Mouse (Mus musculus) midbrain, embryonic 14.5 days (tissue): ENCODE measurements around the gene Fbxl3. TPM values are rescaled to one million over a fixed set of nuclear protein-coding genes. Genes with fewer than 3 reads are reported as not detected.
A peak's percentile ranks its signal among the peaks of the same experiment; 100 is the strongest.

Experiments used
- ATAC-seq: fragments of 200-750 bp; cut with Nextera tagmentation; 2 replicates; pipeline ENCODE4 v1.8.0; 2017; ENCODE audit warnings: moderate number of reproducible peaks, moderate library complexity; ENCODE audit not compliant: low FRiP score, low TSS enrichment
- DNase-seq: peaks from one replicate; pipeline ENCODE4 v3.0.0-alpha.2; 2015
- H3K27ac ChIP-seq: fragments of 300-500 bp; sonication (generic); replicated peaks from 2 replicates; pipeline ENCODE4 v1.5.1; 2014; ENCODE audit warnings: mild to moderate bottlenecking, low read depth, low read length, moderate library complexity
- H3K27me3 ChIP-seq: fragments of 300-500 bp; sonication (generic); 2 replicates; pipeline ENCODE4 v1.6.1; 2014; ENCODE audit warnings: low read length, control low read depth, mixed read lengths; ENCODE audit not compliant: control insufficient read depth, insufficient read depth
- H3K36me3 ChIP-seq: fragments of 300-500 bp; sonication (generic); 2 replicates; pipeline ENCODE4 v1.6.1; 2014; ENCODE audit warnings: low read length, control low read depth; ENCODE audit not compliant: control insufficient read depth, insufficient read depth
- H3K4me1 ChIP-seq: fragments of 300-500 bp; sonication (generic); 2 replicates; pipeline ENCODE4 v1.6.1; 2014; ENCODE audit warnings: mild to moderate bottlenecking, antibody characterized with exemption, low read length, control low read depth; ENCODE audit not compliant: control insufficient read depth, insufficient read depth
- H3K4me2 ChIP-seq: fragments of 300-500 bp; sonication (generic); 2 replicates; pipeline ENCODE4 v1.6.1; 2014; ENCODE audit warnings: mild to moderate bottlenecking, low read length, moderate library complexity
- H3K4me3 ChIP-seq: fragments of 300-500 bp; sonication (generic); replicated peaks from 2 replicates; pipeline ENCODE4 v1.5.1; 2014; ENCODE audit warnings: low read depth, low read length
- H3K9ac ChIP-seq: fragments of 300-500 bp; sonication (generic); replicated peaks from 2 replicates; pipeline ENCODE4 v1.6.1; 2014; ENCODE audit warnings: mild to moderate bottlenecking, low read length, moderate library complexity
- H3K9me3 ChIP-seq: fragments of 300-500 bp; sonication (generic); 2 replicates; pipeline ENCODE4 v1.6.1; 2016; ENCODE audit warnings: low read length, control low read depth, mixed read lengths; ENCODE audit not compliant: control insufficient read depth
- WGBS: fragments of 180-500 bp; shearing (Covaris S2); extraction: QIAGEN DNeasy Blood & Tissue Kit; methylation state at CpG from one replicate; pipeline ENCODE4 v1.1.7; 2014; 5-methylcytosine and 5-hydroxymethylcytosine counted together
- polyA plus RNA-seq: library from polyadenylated mRNA; unstranded; fragments of >200 nt; fragmentation: Nextera tagmentation; extraction: Ambion mirVana; gene quantifications from 2 replicates; pipeline ENCODE4 v1.2.1, GENCODE M21; 2014

The Fbxl3 gene
- polyA plus RNA-seq, 1 experiment from 2014 or later: 36.2 TPM

GRCm38 (mm10) chr14:103075166-103075565 is 24.2 kb downstream of the Fbxl3 start:
- Histone ChIP-seq H3K4me2 (no peak overlapping the region), H3K36me3 (peaks cover 23% of the 10 kb centered on the region), H3K9me3 (no peaks in the 10 kb centered on the region), H3K9ac (no peak overlapping the region), H3K4me3 (no peak overlapping the region), H3K27ac (no peak overlapping the region), H3K27me3 (no peaks in the 10 kb centered on the region), H3K4me1 (peaks cover 7% of the 10 kb centered on the region; the same call in 1 of the 2 replicates)
- no peak for DNase-seq
- ATAC-seq: no peak
- WGBS: 70% methylated on average over 7 of the region's 7 CpGs

GRCm38 (mm10) chr14:103073825-103074224 is 25.5 kb downstream of the Fbxl3 start:
- no peak for DNase-seq
- ATAC-seq: no peak
- H3K4me2 ChIP-seq: no peak overlapping the region
- H3K27me3 ChIP-seq: no peaks in the 10 kb centered on the region
- no peak overlapping the region for H3K9ac ChIP-seq
- WGBS: 81% methylated on average over 8 of the region's 8 CpGs
- no peak overlapping the region for H3K27ac ChIP-seq
- H3K36me3 ChIP-seq: peaks cover 15% of the 10 kb centered on the region
- H3K9me3 ChIP-seq: no peaks in the 10 kb centered on the region
- peaks cover 9% of the 10 kb centered on the region; the same call in 1 of the 2 replicates for H3K4me1 ChIP-seq
- no peak overlapping the region for H3K4me3 ChIP-seq

GRCm38 (mm10) chr14:103072731-103073130 is 26.6 kb downstream of the Fbxl3 start:
- Histone ChIP-seq H3K9ac (no peak overlapping the region), H3K36me3 (peaks cover 13% of the 10 kb centered on the region), H3K9me3 (no peaks in the 10 kb centered on the region), H3K4me3 (no peak overlapping the region), H3K4me2 (no peak overlapping the region), H3K4me1 (peaks cover 9% of the 10 kb centered on the region; the same call in 1 of the 2 replicates), H3K27me3 (no peaks in the 10 kb centered on the region), H3K27ac (no peak overlapping the region)
- DNase-seq: no peak
- ATAC-seq: no peak
- WGBS: 93% methylated on average over 4 of the region's 4 CpGs

GRCm38 (mm10) chr14:103071471-103071870 is 27.9 kb downstream of the Fbxl3 start:
- Histone ChIP-seq H3K27me3 (no peaks in the 10 kb centered on the region), H3K4me1 (peaks cover 9% of the 10 kb centered on the region; the same call in 1 of the 2 replicates), H3K4me3 (no peak overlapping the region), H3K9me3 (no peaks in the 10 kb centered on the region), H3K9ac (no peak overlapping the region), H3K27ac (no peak overlapping the region), H3K4me2 (no peak overlapping the region), H3K36me3 (peaks cover 4% of the 10 kb centered on the region; the same call in 1 of the 2 replicates)
- 93% methylated on average over 12 of the region's 12 CpGs for WGBS
- ATAC-seq (no peak), DNase-seq (no peak)

GRCm38 (mm10) chr14:103070790-103071189 is 28.6 kb downstream of the Fbxl3 start:
- peak overlapping the region; percentile 63; the same call in 1 of the 2 replicates for H3K9ac ChIP-seq
- WGBS: 8% methylated on average over 10 of the region's 10 CpGs
- H3K27me3 ChIP-seq: no peaks in the 10 kb centered on the region
- DNase-seq (peak; percentile 7), ATAC-seq (no peak)
- H3K27ac ChIP-seq: no peak overlapping the region
- H3K4me3 ChIP-seq: peak overlapping the region; percentile 67
- H3K9me3 ChIP-seq: no peaks in the 10 kb centered on the region
- H3K4me2 ChIP-seq: peak overlapping the region; percentile 87
- H3K4me1 ChIP-seq: peaks cover 9% of the 10 kb centered on the region; the same call in 1 of the 2 replicates
- no peaks in the 10 kb centered on the region; the same call in 1 of the 2 replicates for H3K36me3 ChIP-seq

- ATAC-seq (peak; percentile 96), DNase-seq (peak; percentile 97)
- Histone ChIP-seq H3K36me3 (no peaks in the 10 kb centered on the region; the same call in 1 of the 2 replicates), H3K9ac (peak within 1 kb of the TSS; percentile 63), H3K27me3 (no peaks in the 10 kb centered on the region), H3K4me1 (peaks cover 9% of the 10 kb centered on the region; the same call in 1 of the 2 replicates), H3K27ac (peak within 1 kb of the TSS; percentile 81), H3K4me2 (peak within 1 kb of the TSS; percentile 87), H3K4me3 (peak within 1 kb of the TSS; percentile 67), H3K9me3 (no peaks in the 10 kb centered on the region)
- under 1% methylated on average over 65 of the region's 65 CpGs for WGBS
Measured at GRCm38 (mm10) chr14:103069864-103070611, 29.3 kb downstream of the Fbxl3 start, which contains the start of gene Cln5. TSS of gene Cln5 (plus strand) at chr14:103070216.

- peak overlapping the region; percentile 81 for H3K27ac ChIP-seq
- H3K4me3 ChIP-seq: peak overlapping the region; percentile 67
- H3K9me3 ChIP-seq: no peaks in the 10 kb centered on the region
- H3K36me3 ChIP-seq: no peaks in the 10 kb centered on the region; the same call in 1 of the 2 replicates
- H3K27me3 ChIP-seq: no peaks in the 10 kb centered on the region
- H3K4me2 ChIP-seq: peak overlapping the region; percentile 87
- DNase-seq (no peak), ATAC-seq (peak; percentile 74)
- WGBS: 8% methylated on average over 12 of the region's 12 CpGs
- peak overlapping the region; percentile 63 for H3K9ac ChIP-seq
- peaks cover 9% of the 10 kb centered on the region; the same call in 1 of the 2 replicates for H3K4me1 ChIP-seq
Measured at GRCm38 (mm10) chr14:103069465-103069863, 29.9 kb downstream of the Fbxl3 start.

- ATAC-seq: no peak
- no peaks in the 10 kb centered on the region for H3K36me3 ChIP-seq
- H3K9me3 ChIP-seq: no peaks in the 10 kb centered on the region
- no peak overlapping the region for H3K4me3 ChIP-seq
- 13% methylated on average over 10 of the region's 10 CpGs for WGBS
- no peak overlapping the region for H3K27ac ChIP-seq
- H3K4me1 ChIP-seq: 0 out of 2 replicates have a peak, but pooled peaks cover 4% of the 10 kb centered on the region
- peak; percentile 88 for DNase-seq
- no peak overlapping the region for H3K4me2 ChIP-seq
- no peaks in the 10 kb centered on the region for H3K27me3 ChIP-seq
- H3K9ac ChIP-seq: no peak overlapping the region
Measured at GRCm38 (mm10) chr14:103065294-103066167, 33.8 kb downstream of the Fbxl3 start.
